Mouse (Mus musculus): ENCODE results near the gene Olfr1223. TPM values are rescaled to one million over a fixed set of nuclear protein-coding genes. Genes with fewer than 3 reads are reported as not detected.
"Not testable (repeated sequence)": the region's sequence is repeated elsewhere in the genome, so short reads cannot be mapped to it uniquely, and the experiment has no call there.

Olfr1223 gene
- polyA plus RNA-seq (2015; fragmentation: Nextera tagmentation; extraction: Ambion mirVana), result not detected in 2 replicates

- ATAC-seq (ENCODE audit: low FRiP score), result no peak
- Histone ChIP-seq H3K4me3 (no peak within 1 kb of the TSS), H3K9me3 (no peaks in the 10 kb centered on the region), H3K27ac (no peak within 1 kb of the TSS), H3K9ac (no peak within 1 kb of the TSS), H3K36me3 (no peaks in the 10 kb centered on the region), H3K4me1 (replicated peaks) (no peaks in the 10 kb centered on the region), H3K4me2 (no peak within 1 kb of the TSS), H3K27me3 (no peaks in the 10 kb centered on the region)
- WGBS, result 74% methylated on average over 1 of the region's 1 CpGs
Measured at GRCm38 (mm10) chr2:89151460-89151859, at the start of gene Olfr1223. Olfr1223 (minus strand) TSS chr2:89151560.

- H3K9ac ChIP-seq, result no peak within 1 kb of the TSS
- no peak within 1 kb of the TSS for H3K4me2 ChIP-seq
- no peaks in the 10 kb centered on the region for H3K36me3 ChIP-seq
- no peak for ATAC-seq (ENCODE audit: low FRiP score)
- H3K4me1 ChIP-seq (replicated peaks), result no peaks in the 10 kb centered on the region
- no peak within 1 kb of the TSS for H3K27ac ChIP-seq
- no peaks in the 10 kb centered on the region; the same call in 1 of the 2 replicates for H3K9me3 ChIP-seq
- H3K4me3 ChIP-seq, result no peak within 1 kb of the TSS
- no peaks in the 10 kb centered on the region for H3K27me3 ChIP-seq
- WGBS, result 64% methylated on average over 2 of the region's 2 CpGs
Measured at GRCm38 (mm10) chr2:89199948-89200347, 48.6 kb upstream of the Olfr1223 start, which contains the start of gene Olfr1226. Olfr1226 (minus strand) TSS chr2:89200048.

- Histone ChIP-seq H3K4me1 (replicated peaks) (no peaks in the 10 kb centered on the region), H3K36me3 (no peaks in the 10 kb centered on the region), H3K9me3 (no peaks in the 10 kb centered on the region), H3K9ac (no peak overlapping the region), H3K4me2 (no peak overlapping the region), H3K27ac (no peak overlapping the region), H3K4me3 (no peak overlapping the region), H3K27me3 (no peaks in the 10 kb centered on the region)
- WGBS, result 95% methylated on average over 3 of the region's 3 CpGs
- ATAC-seq (ENCODE audit: low FRiP score), result no peak
Measured at GRCm38 (mm10) chr2:89196325-89196982, 45.1 kb upstream of the Olfr1223 start.

- H3K27me3 ChIP-seq, result no peaks in the 10 kb centered on the region
- H3K27ac ChIP-seq, result no peak within 1 kb of the TSS
- no peak within 1 kb of the TSS for H3K4me3 ChIP-seq
- 82% methylated on average over 1 of the region's 1 CpGs for WGBS
- H3K9ac ChIP-seq, result no peak within 1 kb of the TSS
- no peaks in the 10 kb centered on the region for H3K4me1 ChIP-seq (replicated peaks)
- no peaks in the 10 kb centered on the region for H3K9me3 ChIP-seq
- ATAC-seq (ENCODE audit: low FRiP score), result no peak
- H3K4me2 ChIP-seq, result no peak within 1 kb of the TSS
- H3K36me3 ChIP-seq, result no peaks in the 10 kb centered on the region
Measured at GRCm38 (mm10) chr2:89174569-89174968, 23.2 kb upstream of the Olfr1223 start, which contains the start of gene Olfr1225. Olfr1225 (minus strand) TSS chr2:89174669.

- H3K4me2 ChIP-seq; H3K9ac ChIP-seq; H3K9me3 ChIP-seq; H3K27me3 ChIP-seq; H3K27ac ChIP-seq; H3K4me3 ChIP-seq; H3K4me1 ChIP-seq (replicated peaks); ATAC-seq (ENCODE audit: low FRiP score); H3K36me3 ChIP-seq: not testable (repeated sequence)
- WGBS, result 93% methylated on average over 4 of the region's 4 CpGs
Measured at GRCm38 (mm10) chr2:89164711-89165110, 13.4 kb upstream of the Olfr1223 start.

- H3K27ac ChIP-seq; ATAC-seq (ENCODE audit: low FRiP score); H3K9ac ChIP-seq; H3K4me1 ChIP-seq (replicated peaks); H3K4me3 ChIP-seq; H3K4me2 ChIP-seq; H3K27me3 ChIP-seq; H3K9me3 ChIP-seq; H3K36me3 ChIP-seq: not testable (repeated sequence)
- WGBS, result 97% methylated on average over 8 of the region's 8 CpGs
Measured at GRCm38 (mm10) chr2:89163991-89164390, 12.6 kb upstream of the Olfr1223 start, which contains the start of gene Olfr1224-ps1. Olfr1224-ps1 (minus strand) TSS chr2:89164091.

GRCm38 (mm10) chr2:89132954-89133353 lies 18.4 kb downstream of the Olfr1223 start, which contains the start of gene Olfr1222:
Olfr1222 (minus strand) TSS chr2:89133054.
- Histone ChIP-seq H3K27me3 (no peaks in the 10 kb centered on the region), H3K4me3 (no peak within 1 kb of the TSS), H3K36me3 (no peaks in the 10 kb centered on the region), H3K27ac (no peak within 1 kb of the TSS), H3K9me3 (no peaks in the 10 kb centered on the region), H3K4me2 (no peak within 1 kb of the TSS), H3K4me1 (replicated peaks) (no peaks in the 10 kb centered on the region), H3K9ac (no peak within 1 kb of the TSS)
- ATAC-seq (ENCODE audit: low FRiP score), result no peak
- 83% methylated on average over 3 of the region's 3 CpGs for WGBS

- no peaks in the 10 kb centered on the region for H3K4me1 ChIP-seq (replicated peaks)
- ATAC-seq (ENCODE audit: low FRiP score), result no peak
- no peaks in the 10 kb centered on the region for H3K36me3 ChIP-seq
- no peaks in the 10 kb centered on the region for H3K27me3 ChIP-seq
- H3K9me3 ChIP-seq, result no peaks in the 10 kb centered on the region
- no peak within 1 kb of the TSS for H3K4me3 ChIP-seq
- no peak within 1 kb of the TSS for H3K9ac ChIP-seq
- H3K27ac ChIP-seq, result no peak within 1 kb of the TSS
- no peak within 1 kb of the TSS for H3K4me2 ChIP-seq
- 89% methylated on average over 2 of the region's 2 CpGs for WGBS
Measured at GRCm38 (mm10) chr2:89117183-89117582, 34.2 kb downstream of the Olfr1223 start, which contains the start of gene Olfr1221. Olfr1221 (minus strand) TSS chr2:89117283.

GRCm38 (mm10) chr2:89106735-89107134 lies 44.6 kb downstream of the Olfr1223 start, which contains the start of gene Olfr1220:
Olfr1220 (minus strand) TSS chr2:89106835.
- no peaks in the 10 kb centered on the region for H3K9me3 ChIP-seq
- no peak for ATAC-seq (ENCODE audit: low FRiP score)
- no peaks in the 10 kb centered on the region for H3K36me3 ChIP-seq
- H3K9ac ChIP-seq, result no peak within 1 kb of the TSS
- no peak within 1 kb of the TSS for H3K27ac ChIP-seq
- no peaks in the 10 kb centered on the region for H3K27me3 ChIP-seq
- no peak within 1 kb of the TSS for H3K4me2 ChIP-seq
- no peaks in the 10 kb centered on the region for H3K4me1 ChIP-seq (replicated peaks)
- H3K4me3 ChIP-seq, result no peak within 1 kb of the TSS
- 85% methylated on average over 3 of the region's 3 CpGs for WGBS

- no peak overlapping the region for H3K27ac ChIP-seq
- ATAC-seq (ENCODE audit: low FRiP score), result no peak
- H3K4me2 ChIP-seq, result no peak overlapping the region
- H3K27me3 ChIP-seq, result no peaks in the 10 kb centered on the region
- no peaks in the 10 kb centered on the region for H3K4me1 ChIP-seq (replicated peaks)
- no peaks in the 10 kb centered on the region for H3K9me3 ChIP-seq
- no peak overlapping the region for H3K4me3 ChIP-seq
- no peaks in the 10 kb centered on the region for H3K36me3 ChIP-seq
- H3K9ac ChIP-seq, result no peak overlapping the region
Measured at GRCm38 (mm10) chr2:89105651-89106050, 45.7 kb downstream of the Olfr1223 start.

- WGBS, result 100% methylated on average over 1 of the region's 1 CpGs
- H3K4me2 ChIP-seq, result no peak overlapping the region
- no peaks in the 10 kb centered on the region for H3K36me3 ChIP-seq
- H3K4me3 ChIP-seq, result no peak overlapping the region
- H3K27me3 ChIP-seq, result no peaks in the 10 kb centered on the region
- no peak for ATAC-seq (ENCODE audit: low FRiP score)
- no peaks in the 10 kb centered on the region for H3K9me3 ChIP-seq
- H3K27ac ChIP-seq, result no peak overlapping the region
- no peaks in the 10 kb centered on the region for H3K4me1 ChIP-seq (replicated peaks)
- no peak overlapping the region for H3K9ac ChIP-seq
Measured at GRCm38 (mm10) chr2:89093848-89094247, 57.5 kb downstream of the Olfr1223 start.

All from hindbrain, embryonic 13.5 days (tissue).